Mouse (Mus musculus): ENCODE measurements at regions not wholly inside any gene's neighbourhood (a gene's known extent, or its start where the extent isn't known, plus 50 kb on each side); places are given as distances from the start of the nearest gene placed in this dataset.

DNA sequence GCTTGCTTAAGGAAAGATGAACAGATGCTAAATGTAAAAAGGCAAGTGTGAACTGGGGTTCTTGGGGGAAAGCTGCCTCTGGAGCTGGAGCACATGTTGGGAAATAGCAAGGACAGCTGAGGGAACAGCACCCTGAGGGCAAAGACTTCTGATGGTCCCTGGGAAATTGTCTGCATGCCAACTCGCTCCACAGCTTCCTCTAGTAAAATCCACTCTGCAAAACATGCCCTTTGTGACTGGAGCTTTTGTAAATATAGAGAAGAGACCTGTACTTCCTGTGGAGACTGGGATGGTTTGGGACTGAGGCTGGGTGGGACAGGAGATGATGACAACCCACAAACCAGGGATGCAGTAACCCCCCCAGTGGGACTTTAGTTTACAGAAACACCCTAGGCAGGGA, 69.0 kb downstream of the Tmem100 start:
- TF ChIP-seq CTCF (conservative IDR thresholded peaks at IDR 0.05; ENCODE audit: low read length): no peak
- no peak for TF ChIP-seq NANOG (IDR thresholded peaks at IDR 0.05; ENCODE audit: borderline replicate concordance, low read length)
- TF ChIP-seq POU5F1 (IDR thresholded peaks at IDR 0.05; ENCODE audit: borderline replicate concordance, low read length): no peak

Measured in E14TG2a.4 (cell line).